Mouse (Mus musculus) E14TG2a.4 (cell line): ENCODE measurements around the gene Pheta1.

ENCODE experiments used
- CTCF ChIP-seq: conservative IDR thresholded peaks from 2 replicates; pipeline ENCODE4 v1.5.1; 2014; ENCODE audit warnings: low read length
- POU5F1 ChIP-seq: IDR thresholded peaks from 2 replicates; pipeline ENCODE4 v1.6.1; 2014; ENCODE audit warnings: low read length, borderline replicate concordance

DNA sequence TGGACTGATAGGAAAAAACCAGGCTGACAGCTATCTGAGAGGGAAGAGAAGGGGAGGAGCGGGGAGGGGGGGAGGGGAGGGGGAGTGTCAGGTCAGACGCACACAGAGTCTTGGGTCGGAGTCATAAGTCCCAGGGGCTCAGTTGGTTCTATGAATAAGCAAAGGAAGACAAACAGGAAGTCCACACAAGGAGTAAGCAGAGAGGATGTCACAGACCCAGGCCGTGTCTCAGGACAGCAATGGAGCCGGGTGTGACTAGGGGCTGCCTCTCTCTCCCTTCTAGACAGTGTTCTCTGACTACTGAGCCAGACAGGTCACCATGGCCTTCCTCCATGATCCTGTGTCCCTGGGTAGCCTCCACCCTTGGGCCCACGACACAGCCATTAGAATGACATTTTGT, 22.0 kb downstream of the Pheta1 start:
- TF ChIP-seq CTCF (no peak), POU5F1 (no peak)
